Comparison of ENCODE assay signal across 21 mouse cellular contexts in genomic region chr17:23617087-23617486, GRCm38 (mm10). TPM values are rescaled to one million over a fixed set of nuclear protein-coding genes. Genes with fewer than 3 reads are reported as not detected.
DNase-seq lines count a peak whose midpoint lies in the region; ATAC-seq and TF ChIP-seq lines count a peak whose summit lies in the region.
"Had no signal": no experiment of that assay in that cellular context is flagged by ENCODE, and none has a peak within 500 bp of the region (broad histone marks: within the 10 kb centered on the region; RNA-seq: fewer than 3 reads in every experiment).

No protein-coding gene starts in this region.

- peaks cover 3% of the 10 kb centered on the region; the same call in 1 of the 2 replicates for H3K36me3 ChIP-seq in E14TG2a.4 (ENCODE audit: insufficient read depth, low read length)
- H3K36me3 ChIP-seq: hindbrain, embryonic 15.5 days; lung, embryonic 15.5 days; midbrain, embryonic 15.5 days had no signal

- H3K4me1 ChIP-seq in E14TG2a.4 (replicated peaks; ENCODE audit: low read depth, low read length): peaks cover 24% of the 10 kb centered on the region
- H3K4me1 ChIP-seq: hindbrain, embryonic 15.5 days; lung, embryonic 15.5 days; midbrain, embryonic 15.5 days had no signal

- H3K9me3 ChIP-seq in E14TG2a.4 (ENCODE audit: low read length): no peaks in the 10 kb centered on the region
- H3K9me3 ChIP-seq: hindbrain, embryonic 15.5 days; lung, embryonic 15.5 days; midbrain, embryonic 15.5 days had no signal

- H3K27me3 ChIP-seq in E14TG2a.4 (ENCODE audit: insufficient read depth, low read length): peaks cover 25% of the 10 kb centered on the region
- H3K27me3 ChIP-seq: hindbrain, embryonic 15.5 days; midbrain, embryonic 15.5 days had no signal

- TF ChIP-seq CTCF in E14TG2a.4 (conservative IDR thresholded peaks at IDR 0.05; ENCODE audit: low read length): no peak

- intact Hi-C loops in left cerebral cortex, postnatal 36 days (cut with DNase I): no loop called here

- ATAC-seq in hematopoietic stem cell, adult 5-6 weeks (replicated peaks in 1 of 2; ENCODE audit: insufficient read depth in 1 of 2, low FRiP score in 2 of 2, low TSS enrichment in 1 of 2, low read depth in 1 of 2, poor library complexity in 2 of 2, severe bottlenecking in 2 of 2): peak; percentile 93
- peak; percentile 36; the same call in 1 of the 2 replicates for ATAC-seq in neutrophil, adult 5-6 weeks (ENCODE audit: extremely low read depth, insufficient number of reproducible peaks, low FRiP score, poor library complexity, severe bottlenecking)
- ATAC-seq: midbrain, embryonic 15.5 days; Patski had no signal

- H3K4me3 ChIP-seq in E14TG2a.4 (replicated peaks; ENCODE audit: low read length): peak overlapping the region; percentile 49
- H3K4me3 ChIP-seq: gastrocnemius, adult 2 months; hindbrain, embryonic 15.5 days; lung, embryonic 15.5 days; midbrain, embryonic 15.5 days; myocyte had no signal

- DNase-seq in CD4-positive, CD25-positive, alpha-beta regulatory T cell, adult 2 months (ENCODE audit: low read depth, low spot score): peak; percentile 67
- DNase-seq in left cerebral cortex, postnatal 36 days (ENCODE audit: low spot score in 2 of 2): no peak
- DNase-seq in Muller cell, postnatal 12 days (ENCODE audit: inconsistent ontology term): no peak
- no peak for DNase-seq in spleen, adult 18-20 months
- DNase-seq: adrenal gland, postnatal 25 days; cerebellum, adult 11 months; cerebellum, postnatal 14 days; gastrocnemius, adult 2 months; heart, adult 11 months; heart, postnatal 36 days; kidney, adult 11 months had no signal

RNA-seq across cellular contexts. Expression of gene Zscan10, which starts 16.4 kb away (rescaled TPM):
- total RNA-seq in hematopoietic stem cell, adult 5-6 weeks (2017): not detected in 2 replicates
- not detected in 2 replicates for total RNA-seq in neutrophil, adult 5-6 weeks (2017)
- total RNA-seq in left cerebral cortex, postnatal 36 days (2021): not detected
- total RNA-seq: adrenal gland, postnatal 25 days; gastrocnemius, adult 2 months; heart, postnatal 36 days; layer of hippocampus, postnatal 25 days; left cerebral cortex, postnatal 14 days had no signal

RNA-seq across cellular contexts. Expression of gene Zfp13, which starts 17.8 kb away (rescaled TPM):
- 0.25 TPM in 1 of 2 replicates, not detected in the other for total RNA-seq in hematopoietic stem cell, adult 5-6 weeks (2017)
- total RNA-seq in neutrophil, adult 5-6 weeks (2017): not detected in 2 replicates
- 10 to 100 TPM; 26.0 to 26.4 TPM for total RNA-seq in left cerebral cortex, postnatal 36 days (2021)

RNA-seq across cellular contexts. Expression of gene Mmp25, which starts 28.0 kb away (rescaled TPM):
- total RNA-seq in hematopoietic stem cell, adult 5-6 weeks (2017): 2.7 and 5.2 TPM in 2 replicates
- total RNA-seq in neutrophil, adult 5-6 weeks (2017): 11.4 and 14.9 TPM in 2 replicates
- under 1 TPM; 0.12 to 0.16 TPM for total RNA-seq in left cerebral cortex, postnatal 36 days (2021)

RNA-seq across cellular contexts. Expression of gene Bicdl2, which starts 43.2 kb away (rescaled TPM):
- not detected in 2 replicates for total RNA-seq in hematopoietic stem cell, adult 5-6 weeks (2017)
- 0.37 TPM in 1 of 2 replicates, not detected in the other for total RNA-seq in neutrophil, adult 5-6 weeks (2017)
- not detected for total RNA-seq in left cerebral cortex, postnatal 36 days (2021)
- total RNA-seq: adrenal gland, postnatal 25 days; gastrocnemius, adult 2 months; heart, postnatal 36 days; layer of hippocampus, postnatal 25 days; left cerebral cortex, postnatal 14 days had no signal

RNA-seq across cellular contexts. Expression of gene Zfp213, which starts 53.0 kb away (rescaled TPM):
- 6.4 and 11.4 TPM in 2 replicates for total RNA-seq in hematopoietic stem cell, adult 5-6 weeks (2017)
- 5.1 and 5.6 TPM in 2 replicates for total RNA-seq in neutrophil, adult 5-6 weeks (2017)
- 1 to 10 TPM; 6.0 to 6.8 TPM for total RNA-seq in left cerebral cortex, postnatal 36 days (2021)

Comparison
In these comparisons a context has a peak if more than half of its experiments do, and no peak if none do; other contexts are left out.
1. RNA of gene Zfp13, which starts 17.8 kb away (total RNA-seq): 26.0 to 26.4 TPM in left cerebral cortex, postnatal 36 days; 0.25 TPM in hematopoietic stem cell, adult 5-6 weeks and not detected in neutrophil, adult 5-6 weeks; every median in the first group is over 10 times any median in the second.